Mouse (Mus musculus): ENCODE measurements around the gene Slc6a6. TPM values are rescaled to one million over a fixed set of nuclear protein-coding genes. Genes with fewer than 3 reads are reported as not detected.

The Slc6a6 gene
- polyA plus RNA-seq, 1 experiment: 98.2 TPM

DNA sequence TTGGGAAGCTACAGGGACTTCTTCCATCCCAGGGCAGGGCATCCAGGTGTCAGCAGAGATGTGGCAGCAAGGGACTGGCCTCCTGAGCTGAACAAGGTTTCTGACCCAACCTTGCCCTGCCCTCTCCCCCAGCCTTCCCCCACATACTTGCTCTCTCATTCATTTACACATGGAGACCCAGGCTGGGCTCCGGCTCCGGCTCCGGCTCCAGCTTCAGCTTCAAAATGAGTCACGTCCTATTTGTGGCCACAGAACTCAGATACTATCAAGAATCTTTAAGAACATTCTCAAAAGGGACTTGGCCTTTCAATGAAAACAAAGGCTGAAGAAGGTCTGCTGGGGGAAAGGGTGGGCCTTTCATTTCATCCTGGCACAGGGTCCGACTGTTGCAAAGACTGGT lies 40.8 kb upstream of the Slc6a6 start:
- Histone ChIP-seq H3ac (ENCODE audit: control insufficient read depth, insufficient read length) (no peak overlapping the region), H3K4me3 (no peak overlapping the region), H3K4me2 (ENCODE audit: low read depth) (peak overlapping the region; percentile 43), H3K27me3 (ENCODE audit: control insufficient read depth, insufficient read depth, insufficient read length) (no peaks in the 10 kb centered on the region), H3K79me2 (ENCODE audit: control insufficient read depth, insufficient read depth) (no peaks in the 10 kb centered on the region), H3K36me3 (ENCODE audit: control insufficient read depth, insufficient read depth) (no peaks in the 10 kb centered on the region)
- no peak for TF ChIP-seq REST (IDR thresholded peaks at IDR 0.05; ENCODE audit: insufficient read depth, insufficient read length)
- no peak for TF ChIP-seq MAX (IDR thresholded peaks at IDR 0.05; ENCODE audit: low read depth)
- no peak for TF ChIP-seq SRF (IDR thresholded peaks at IDR 0.05; ENCODE audit: control insufficient read depth, insufficient read length, low read depth)
- no peak for TF ChIP-seq USF1 (IDR thresholded peaks at IDR 0.05; ENCODE audit: low read depth)
- no peak for TF ChIP-seq TCF3 (IDR thresholded peaks at IDR 0.05; ENCODE audit: insufficient read length, low read depth)
- no peak for TF ChIP-seq CEBPB (IDR thresholded peaks at IDR 0.05; ENCODE audit: insufficient read depth, poor library complexity, severe bottlenecking)
- no peak for TF ChIP-seq POLR2AphosphoS2 (IDR thresholded peaks at IDR 0.05; ENCODE audit: insufficient read length, low read depth)
- no peak for TF ChIP-seq MYOD1 (IDR thresholded peaks at IDR 0.05; ENCODE audit: control insufficient read depth in 1 of 3, insufficient read length in 2 of 3, low read depth in 2 of 3)
- TF ChIP-seq E2F4 (IDR thresholded peaks at IDR 0.05; ENCODE audit: insufficient read depth): no peak
- TF ChIP-seq MYOG (IDR thresholded peaks at IDR 0.05; ENCODE audit: control insufficient read depth in 1 of 3, insufficient read depth in 1 of 3, insufficient read length in 2 of 3, low read depth in 2 of 3): no peak
- no peak for TF ChIP-seq TCF12 (IDR thresholded peaks at IDR 0.05; ENCODE audit: insufficient read depth, poor library complexity, severe bottlenecking)
- no peak for TF ChIP-seq POLR2A (IDR thresholded peaks at IDR 0.05; ENCODE audit: insufficient read length, low read depth)

DNA sequence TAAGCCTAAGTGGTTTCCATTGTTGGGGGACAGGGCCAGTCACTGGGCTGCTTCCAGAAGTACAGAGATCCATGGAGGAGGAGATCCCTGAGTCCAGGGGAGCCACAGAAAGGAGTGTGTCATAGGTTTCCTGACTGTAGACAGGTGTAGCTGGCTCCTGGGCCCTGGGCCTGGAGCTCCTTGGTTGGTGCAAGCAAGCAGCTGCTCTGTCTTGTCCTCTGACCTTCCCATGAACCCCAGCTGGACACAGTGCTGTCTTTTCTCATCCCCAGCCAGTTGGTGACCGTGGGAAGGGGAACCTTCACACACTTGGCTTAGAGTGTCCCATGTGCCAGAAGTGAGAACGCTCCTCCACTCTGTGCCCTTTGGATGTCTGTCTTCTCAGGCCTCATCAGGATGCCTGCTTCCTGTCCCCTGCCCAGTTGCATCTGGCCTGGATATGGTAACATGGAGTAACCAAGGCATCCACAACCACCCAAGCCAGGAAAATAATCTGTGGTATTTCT lies 40.4 kb upstream of the Slc6a6 start:
- Histone ChIP-seq H3K4me2 (ENCODE audit: low read depth) (peak overlapping the region; percentile 43), H3K27me3 (ENCODE audit: control insufficient read depth, insufficient read depth, insufficient read length) (no peaks in the 10 kb centered on the region), H3K4me3 (no peak overlapping the region), H3K36me3 (ENCODE audit: control insufficient read depth, insufficient read depth) (no peaks in the 10 kb centered on the region), H3K79me2 (ENCODE audit: control insufficient read depth, insufficient read depth) (no peaks in the 10 kb centered on the region), H3ac (ENCODE audit: control insufficient read depth, insufficient read length) (no peak overlapping the region)
- TF ChIP-seq TCF12 (IDR thresholded peaks at IDR 0.05; ENCODE audit: insufficient read depth, poor library complexity, severe bottlenecking) (peak; percentile 44), MYOG (IDR thresholded peaks at IDR 0.05; ENCODE audit: control insufficient read depth in 1 of 3, insufficient read depth in 1 of 3, insufficient read length in 2 of 3, low read depth in 2 of 3) (peak; percentile 47 to 96 (median 89)), POLR2A (IDR thresholded peaks at IDR 0.05; ENCODE audit: insufficient read length, low read depth) (no peak), REST (IDR thresholded peaks at IDR 0.05; ENCODE audit: insufficient read depth, insufficient read length) (no peak), TCF3 (IDR thresholded peaks at IDR 0.05; ENCODE audit: insufficient read length, low read depth) (peak; percentile 62), MAX (IDR thresholded peaks at IDR 0.05; ENCODE audit: low read depth) (no peak), MYOD1 (IDR thresholded peaks at IDR 0.05; ENCODE audit: control insufficient read depth in 1 of 3, insufficient read length in 2 of 3, low read depth in 2 of 3) (peak; percentile 4 to 95 (median 94)), SRF (IDR thresholded peaks at IDR 0.05; ENCODE audit: control insufficient read depth, insufficient read length, low read depth) (peak; percentile 44)

DNA sequence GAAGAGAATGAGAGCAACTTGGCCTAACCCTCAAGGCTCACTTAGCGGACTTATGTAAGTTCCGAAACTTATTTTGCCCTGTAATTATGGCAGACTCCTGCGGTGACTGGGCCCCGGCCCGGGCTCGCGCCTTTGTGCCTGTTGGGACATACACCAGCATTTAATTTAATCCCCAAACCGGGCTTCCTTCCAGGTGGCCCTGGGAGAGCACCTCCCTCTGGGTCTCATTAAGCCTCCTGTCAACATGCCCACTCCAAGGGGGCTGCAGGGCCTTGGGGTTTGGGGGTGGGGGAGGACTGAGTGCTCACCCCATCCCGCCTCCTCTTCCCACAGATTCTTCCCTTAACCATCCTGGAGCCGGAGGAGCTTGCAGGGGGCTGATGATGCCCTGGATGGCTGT lies 37.8 kb upstream of the Slc6a6 start:
- Histone ChIP-seq H3K27me3 (ENCODE audit: control insufficient read depth, insufficient read depth, insufficient read length) (no peaks in the 10 kb centered on the region), H3ac (ENCODE audit: control insufficient read depth, insufficient read length) (no peak overlapping the region), H3K79me2 (ENCODE audit: control insufficient read depth, insufficient read depth) (no peaks in the 10 kb centered on the region), H3K4me2 (ENCODE audit: low read depth) (no peak overlapping the region), H3K36me3 (ENCODE audit: control insufficient read depth, insufficient read depth) (no peaks in the 10 kb centered on the region), H3K4me3 (no peak overlapping the region)
- TF ChIP-seq CEBPB (IDR thresholded peaks at IDR 0.05; ENCODE audit: insufficient read depth, poor library complexity, severe bottlenecking): no peak
- no peak for TF ChIP-seq USF1 (IDR thresholded peaks at IDR 0.05; ENCODE audit: low read depth)
- TF ChIP-seq POLR2A (IDR thresholded peaks at IDR 0.05; ENCODE audit: insufficient read length, low read depth): no peak
- TF ChIP-seq POLR2AphosphoS2 (IDR thresholded peaks at IDR 0.05; ENCODE audit: insufficient read length, low read depth): no peak
- TF ChIP-seq MAX (IDR thresholded peaks at IDR 0.05; ENCODE audit: low read depth): no peak
- TF ChIP-seq E2F4 (IDR thresholded peaks at IDR 0.05; ENCODE audit: insufficient read depth): no peak
- TF ChIP-seq SRF (IDR thresholded peaks at IDR 0.05; ENCODE audit: control insufficient read depth, insufficient read length, low read depth): no peak
- TF ChIP-seq MYOG (IDR thresholded peaks at IDR 0.05; ENCODE audit: control insufficient read depth in 1 of 3, insufficient read depth in 1 of 3, insufficient read length in 2 of 3, low read depth in 2 of 3): no peak
- TF ChIP-seq REST (IDR thresholded peaks at IDR 0.05; ENCODE audit: insufficient read depth, insufficient read length): no peak
- TF ChIP-seq TCF12 (IDR thresholded peaks at IDR 0.05; ENCODE audit: insufficient read depth, poor library complexity, severe bottlenecking): no peak
- no peak for TF ChIP-seq TCF3 (IDR thresholded peaks at IDR 0.05; ENCODE audit: insufficient read length, low read depth)
- TF ChIP-seq MYOD1 (IDR thresholded peaks at IDR 0.05; ENCODE audit: control insufficient read depth in 1 of 3, insufficient read length in 2 of 3, low read depth in 2 of 3): no peak

DNA sequence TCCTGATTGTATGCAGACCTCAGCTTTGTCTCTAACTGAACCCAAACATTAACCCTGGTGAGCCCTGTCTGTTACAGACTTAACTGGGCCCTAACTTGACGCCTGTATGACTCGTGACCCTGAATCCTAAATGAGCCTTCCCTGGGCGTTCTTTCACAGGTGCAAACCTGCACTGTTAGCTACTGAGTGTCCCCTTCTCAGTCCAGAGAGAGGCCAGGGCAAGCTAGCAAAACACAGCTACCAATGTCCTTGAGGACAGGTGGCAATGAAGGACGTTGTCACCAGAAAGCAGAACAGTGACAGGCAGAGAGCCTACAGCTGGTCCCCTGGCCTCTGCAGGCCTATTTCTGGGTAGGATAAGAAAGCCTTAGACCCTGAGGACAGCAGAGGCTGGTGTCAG lies 37.0 kb upstream of the Slc6a6 start:
- H3K4me3 ChIP-seq: no peak overlapping the region
- H3K27me3 ChIP-seq (ENCODE audit: control insufficient read depth, insufficient read depth, insufficient read length): no peaks in the 10 kb centered on the region
- no peak overlapping the region for H3ac ChIP-seq (ENCODE audit: control insufficient read depth, insufficient read length)
- H3K79me2 ChIP-seq (ENCODE audit: control insufficient read depth, insufficient read depth): no peaks in the 10 kb centered on the region
- H3K36me3 ChIP-seq (ENCODE audit: control insufficient read depth, insufficient read depth): no peaks in the 10 kb centered on the region
- TF ChIP-seq MYOD1 (IDR thresholded peaks at IDR 0.05; ENCODE audit: control insufficient read depth in 1 of 3, insufficient read length in 2 of 3, low read depth in 2 of 3) (peak in 2 of 3 experiments; percentile 1 to 71), REST (IDR thresholded peaks at IDR 0.05; ENCODE audit: insufficient read depth, insufficient read length) (no peak), MYOG (IDR thresholded peaks at IDR 0.05; ENCODE audit: control insufficient read depth in 1 of 3, insufficient read depth in 1 of 3, insufficient read length in 2 of 3, low read depth in 2 of 3) (peak in 1 of 3 experiments; percentile 59)
- peak overlapping the region; percentile 78 for H3K4me2 ChIP-seq (ENCODE audit: low read depth)

DNA sequence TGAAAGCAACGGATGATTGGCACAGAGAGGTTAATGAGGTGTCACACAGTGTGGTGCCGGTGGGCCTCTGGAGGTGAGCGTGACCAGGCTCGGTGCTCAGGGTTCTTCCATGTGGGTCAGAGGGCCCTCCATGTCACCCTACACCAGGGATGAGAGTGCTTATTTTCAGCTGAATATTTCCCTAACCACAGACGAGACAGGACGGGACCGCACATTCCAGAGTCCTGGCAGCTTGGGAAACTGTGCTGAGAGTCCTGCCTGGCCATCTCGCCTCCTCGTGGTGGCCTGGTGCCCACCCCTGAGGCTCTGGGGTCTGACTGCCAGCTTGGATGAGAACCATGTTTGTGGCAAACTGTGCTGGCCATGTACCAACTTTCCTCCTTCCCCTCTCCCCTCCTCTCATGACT lies 36.5 kb upstream of the Slc6a6 start:
- Histone ChIP-seq H3ac (ENCODE audit: control insufficient read depth, insufficient read length) (no peak overlapping the region), H3K4me2 (ENCODE audit: low read depth) (peak overlapping the region; percentile 78), H3K4me3 (no peak overlapping the region), H3K27me3 (ENCODE audit: control insufficient read depth, insufficient read depth, insufficient read length) (no peaks in the 10 kb centered on the region), H3K79me2 (ENCODE audit: control insufficient read depth, insufficient read depth) (no peaks in the 10 kb centered on the region), H3K36me3 (ENCODE audit: control insufficient read depth, insufficient read depth) (no peaks in the 10 kb centered on the region)
- TF ChIP-seq MAX (IDR thresholded peaks at IDR 0.05; ENCODE audit: low read depth) (no peak), CEBPB (IDR thresholded peaks at IDR 0.05; ENCODE audit: insufficient read depth, poor library complexity, severe bottlenecking) (0 out of 2 replicates have a peak, but pooled peaks have one; percentile 8), USF1 (IDR thresholded peaks at IDR 0.05; ENCODE audit: low read depth) (no peak), E2F4 (IDR thresholded peaks at IDR 0.05; ENCODE audit: insufficient read depth) (no peak), REST (IDR thresholded peaks at IDR 0.05; ENCODE audit: insufficient read depth, insufficient read length) (no peak), TCF3 (IDR thresholded peaks at IDR 0.05; ENCODE audit: insufficient read length, low read depth) (peak; percentile 0), MYOG (IDR thresholded peaks at IDR 0.05; ENCODE audit: control insufficient read depth in 1 of 3, insufficient read depth in 1 of 3, insufficient read length in 2 of 3, low read depth in 2 of 3) (peak in 1 of 3 experiments; percentile 53), TCF12 (IDR thresholded peaks at IDR 0.05; ENCODE audit: insufficient read depth, poor library complexity, severe bottlenecking) (no peak), MYOD1 (IDR thresholded peaks at IDR 0.05; ENCODE audit: control insufficient read depth in 1 of 3, insufficient read length in 2 of 3, low read depth in 2 of 3) (peak in 2 of 3 experiments; percentile 7 to 57), POLR2A (IDR thresholded peaks at IDR 0.05; ENCODE audit: insufficient read length, low read depth) (no peak), POLR2AphosphoS2 (IDR thresholded peaks at IDR 0.05; ENCODE audit: insufficient read length, low read depth) (no peak), SRF (IDR thresholded peaks at IDR 0.05; ENCODE audit: control insufficient read depth, insufficient read length, low read depth) (no peak)

All from myocyte (in vitro differentiated cells).